8 mouse cellular contexts compared by ENCODE assay signal in the genomic region with DNA sequence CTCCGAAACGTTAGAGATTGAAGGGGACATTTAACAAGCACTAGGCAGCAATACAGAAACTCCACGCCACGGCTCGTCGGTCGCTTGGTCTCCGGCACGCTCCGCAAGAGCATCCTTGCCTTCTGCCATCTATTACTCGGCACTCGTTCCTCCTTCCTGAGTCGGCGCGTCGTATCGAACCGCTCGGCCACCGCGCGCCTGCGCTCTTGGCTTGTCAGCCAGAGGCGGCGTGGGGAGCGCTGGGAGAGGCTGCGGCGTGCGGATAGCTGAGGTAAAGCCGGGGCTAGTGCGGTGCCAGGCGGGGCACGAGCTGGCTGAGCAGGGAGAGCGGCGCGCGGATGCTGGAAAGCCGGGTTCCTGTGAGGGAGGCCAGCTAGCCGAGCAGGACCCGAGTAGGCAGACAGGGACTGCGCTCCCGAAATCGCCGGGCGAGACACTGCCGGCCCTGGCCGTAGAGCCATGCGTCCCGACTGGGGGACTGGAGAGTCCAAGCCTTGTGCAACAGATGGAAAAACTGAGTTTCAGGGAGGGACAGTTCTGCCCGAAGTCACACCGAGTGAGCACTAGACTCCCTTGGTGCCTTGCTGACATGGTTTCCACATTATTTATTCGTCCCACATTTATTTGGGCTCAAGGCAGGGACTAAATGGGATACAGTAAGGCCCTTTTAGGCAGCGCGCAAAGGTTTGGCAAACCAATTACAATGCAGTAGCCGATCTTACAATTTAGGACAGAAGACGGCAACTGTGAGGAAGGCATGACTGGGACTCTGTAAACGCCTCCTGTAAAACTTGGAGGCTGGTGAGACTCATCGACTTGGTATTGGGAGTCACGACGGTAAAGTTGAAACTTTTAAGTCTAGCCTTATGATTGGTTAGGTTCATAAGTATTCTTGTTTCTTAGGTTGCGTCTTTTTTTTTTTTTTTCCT. TPM values are rescaled to one million over a fixed set of nuclear protein-coding genes. Genes with fewer than 3 reads are reported as not detected.
DNase-seq lines count a peak whose midpoint lies in the region; ATAC-seq and TF ChIP-seq lines count a peak whose summit lies in the region.

TSS of gene Eif2b3 (plus strand) at position 197 of the 929 bp plus-strand sequence.

- H3K9ac ChIP-seq in hindbrain, embryonic 16.5 days (ENCODE audit: low read depth, low read length) = peak within 1 kb of the TSS; percentile 84

- DNase-seq in T-cell, adult 2 months (ENCODE audit: low spot score) = peak; percentile 93
- peak; percentile 91 for DNase-seq in cerebellum, postnatal 36 days
- DNase-seq in gastrocnemius, adult 18-20 months (ENCODE audit: low spot score) = peak; percentile 90
- DNase-seq in left cerebral cortex, adult 2 months (ENCODE audit: extremely low spot score in 1 of 2, low spot score in 2 of 2) = peak; percentile 90 to 93
- DNase-seq in right cerebral cortex, adult 2 months (ENCODE audit: low spot score in 2 of 2) = peak; percentile 93 to 94
- DNase-seq in urinary bladder, postnatal 14 days (ENCODE audit: low spot score) = peak; percentile 90

- peaks cover 5% of the 10 kb centered on the region for H3K36me3 ChIP-seq in hindbrain, embryonic 16.5 days (ENCODE audit: control insufficient read depth, insufficient read depth, low read length)

- WGBS in hindbrain, embryonic 16.5 days = under 1% methylated on average over 58 of the region's 61 CpGs

- peak within 1 kb of the TSS; percentile 74 for H3K4me2 ChIP-seq in hindbrain, embryonic 16.5 days (ENCODE audit: low read length)

- peak within 1 kb of the TSS; percentile 69; the same call in 1 of the 2 replicates for H3K27ac ChIP-seq in hindbrain, embryonic 16.5 days (ENCODE audit: low read depth, low read length)
- H3K27ac ChIP-seq in left cerebral cortex, adult 2 months = peak within 1 kb of the TSS; percentile 77

- ATAC-seq in hindbrain, embryonic 16.5 days = peak; percentile 96
- peak; percentile 100 for ATAC-seq in megakaryocyte, adult 5-6 weeks (ENCODE audit: poor library complexity, severe bottlenecking)

- peak within 1 kb of the TSS; percentile 86 for H3K4me3 ChIP-seq in hindbrain, embryonic 16.5 days (ENCODE audit: low read length)
- H3K4me3 ChIP-seq in left cerebral cortex, adult 2 months = peak within 1 kb of the TSS; percentile 94

- intact Hi-C loops in left cerebral cortex, adult 2 months (cut with DNase I) = loop anchor here (2.0 kb wide), 1 partner anchor 25 kb away; the partner anchor contains the start of genes Hectd3 and Urod

- peaks cover 6% of the 10 kb centered on the region for H3K4me1 ChIP-seq in hindbrain, embryonic 16.5 days (ENCODE audit: control insufficient read depth, insufficient read depth, low read depth, low read length)

- no peaks in the 10 kb centered on the region for H3K9me3 ChIP-seq in hindbrain, embryonic 16.5 days (ENCODE audit: control insufficient read depth, low read length)

- no peaks in the 10 kb centered on the region for H3K27me3 ChIP-seq in hindbrain, embryonic 16.5 days (replicated peaks; ENCODE audit: control insufficient read depth, insufficient read depth, low read length)

- TF ChIP-seq CTCF in left cerebral cortex, adult 2 months (IDR thresholded peaks at IDR 0.05) = peak; percentile 5

RNA-seq across cellular contexts. Expression of gene Eif2b3, which starts in this region (rescaled TPM):
- 10 to 100 TPM; 19.9 to 21.1 TPM for total RNA-seq in gastrocnemius, adult 18-20 months (2021)
- 44.9 and 47.5 TPM in 2 replicates for polyA plus RNA-seq in hindbrain, embryonic 16.5 days (2015; fragmentation: Nextera tagmentation; extraction: Ambion mirVana)
- total RNA-seq in left cerebral cortex, adult 2 months (2021) = 10 to 100 TPM; 14.8 to 21.3 TPM
- 10.9 and 18.2 TPM in 2 replicates for total RNA-seq in megakaryocyte, adult 5-6 weeks (2015)
- 11.3 and 20.2 TPM in 2 replicates for total RNA-seq in megakaryocyte, adult 5-6 weeks (2017)

Comparison
In these comparisons a context has a peak if more than half of its experiments do, and no peak if none do; other contexts are left out.
1. Peak in every context shown above with its lines: DNase-seq, ATAC-seq, H3K4me3 ChIP-seq and H3K27ac ChIP-seq.